Mouse (Mus musculus) spleen, adult 2 months (tissue): ENCODE results near the gene Neurod2. TPM values are rescaled to one million over a fixed set of nuclear protein-coding genes. Genes with fewer than 3 reads are reported as not detected.

Experiments
- DNase-seq, 2 experiments: peaks; one replicate each; pipeline versions ENCODE4 v3.0.0 to v3.0.0-alpha.2; 2012 to 2021; ENCODE audit warnings: low spot score in 2 of 2, low read depth in 1 of 2
- H3K27ac ChIP-seq: fragments of 200-500 bp; 2 replicates; pipeline ENCODE4 v1.5.1; 2012; ENCODE audit warnings: low read length, inconsistent platforms; ENCODE audit not compliant: insufficient read depth
- H3K27me3 ChIP-seq: fragments of 200-500 bp; 2 replicates; pipeline ENCODE4 v1.6.1; 2012; ENCODE audit warnings: mild to moderate bottlenecking, moderate library complexity, low read length, inconsistent platforms; ENCODE audit not compliant: control insufficient read depth, insufficient read depth
- H3K36me3 ChIP-seq: fragments of 200-500 bp; 2 replicates; pipeline ENCODE4 v1.6.1; 2012; ENCODE audit warnings: mild to moderate bottlenecking, low read length, inconsistent platforms; ENCODE audit not compliant: control insufficient read depth, insufficient read depth
- H3K4me1 ChIP-seq: fragments of 200-500 bp; 2 replicates; pipeline ENCODE4 v1.6.1; 2011; ENCODE audit warnings: inconsistent platforms; ENCODE audit not compliant: control insufficient read depth, insufficient read depth, insufficient read length
- H3K4me3 ChIP-seq: fragments of 200-500 bp; 2 replicates; pipeline ENCODE4 v1.5.1; 2011; ENCODE audit warnings: mild to moderate bottlenecking, inconsistent platforms; ENCODE audit not compliant: insufficient read depth, insufficient read length; ENCODE audit errors: extremely low read depth
- CTCF ChIP-seq: fragments of 200-500 bp; IDR thresholded peaks from 2 replicates; pipeline ENCODE4 v1.5.1; 2011; ENCODE audit warnings: mild to moderate bottlenecking, inconsistent platforms; ENCODE audit not compliant: insufficient read depth, insufficient read length, insufficient replicate concordance; ENCODE audit errors: extremely low read depth
- POLR2A ChIP-seq: fragments of 200-500 bp; IDR thresholded peaks from 2 replicates; pipeline ENCODE4 v1.6.1; 2011; ENCODE audit warnings: low read depth, low read length, inconsistent platforms
- WGBS: fragments of 180-500 bp; shearing (Covaris S2); methylation state at CpG from one replicate; pipeline ENCODE4 v1.1.7; 2018; 5-methylcytosine and 5-hydroxymethylcytosine counted together
- polyA plus RNA-seq: library from polyadenylated mRNA; depleted of rRNA; stranded (reverse); fragments of >200 nt; gene quantifications from 2 replicates; pipeline ENCODE4 v1.2.3, GENCODE M21; 2012

Gene Neurod2
- polyA plus RNA-seq, 1 experiment: not detected

- peaks cover 7% of the 10 kb centered on the region; the same call in 1 of the 2 replicates for H3K4me1 ChIP-seq
- no peaks in the 10 kb centered on the region for H3K36me3 ChIP-seq
- no peak overlapping the region for H3K4me3 ChIP-seq
- H3K27ac ChIP-seq: peak overlapping the region; percentile 50
- TF ChIP-seq POLR2A (no peak), CTCF (no peak)
- H3K27me3 ChIP-seq: no peaks in the 10 kb centered on the region
- DNase-seq: no peak
- WGBS: 52% methylated on average over 9 of the region's 9 CpGs
Measured at GRCm38 (mm10) chr11:98360866-98361521, 31.5 kb upstream of the Neurod2 start.

- Histone ChIP-seq H3K27me3 (no peaks in the 10 kb centered on the region), H3K27ac (peak within 1 kb of the TSS; percentile 94), H3K4me1 (peaks cover 9% of the 10 kb centered on the region; the same call in 1 of the 2 replicates), H3K36me3 (no peaks in the 10 kb centered on the region), H3K4me3 (peak within 1 kb of the TSS; percentile 82)
- DNase-seq: peak; percentile 82 to 90
- WGBS: under 1% methylated on average over 59 of the region's 60 CpGs
- no peak for TF ChIP-seq CTCF
- peak; percentile 68 for TF ChIP-seq POLR2A
Measured at GRCm38 (mm10) chr11:98358161-98359083, 29.0 kb upstream of the Neurod2 start, which contains the start of gene Stard3. TSS of gene Stard3 (plus strand) at chr11:98358368.

- H3K27me3 ChIP-seq: no peaks in the 10 kb centered on the region
- H3K27ac ChIP-seq: peak overlapping the region; percentile 68
- peak overlapping the region; percentile 64 for H3K4me3 ChIP-seq
- TF ChIP-seq CTCF: no peak
- TF ChIP-seq POLR2A: no peak
- H3K36me3 ChIP-seq: no peaks in the 10 kb centered on the region
- DNase-seq: no peak
- WGBS: 21% methylated on average over 13 of the region's 13 CpGs
- peaks cover 9% of the 10 kb centered on the region; the same call in 1 of the 2 replicates for H3K4me1 ChIP-seq
Measured at GRCm38 (mm10) chr11:98357396-98358160, 28.1 kb upstream of the Neurod2 start.

GRCm38 (mm10) chr11:98356625-98357394 is 27.4 kb upstream of the Neurod2 start:
- no peaks in the 10 kb centered on the region for H3K27me3 ChIP-seq
- no peak for TF ChIP-seq CTCF
- H3K27ac ChIP-seq: no peak overlapping the region
- H3K4me1 ChIP-seq: peaks cover 6% of the 10 kb centered on the region; the same call in 1 of the 2 replicates
- DNase-seq: no peak
- no peaks in the 10 kb centered on the region for H3K36me3 ChIP-seq
- H3K4me3 ChIP-seq: no peak overlapping the region
- 81% methylated on average over 7 of the region's 7 CpGs for WGBS

GRCm38 (mm10) chr11:98355732-98356299 is 26.4 kb upstream of the Neurod2 start:
- Histone ChIP-seq H3K4me1 (peaks cover 4% of the 10 kb centered on the region; the same call in 1 of the 2 replicates), H3K4me3 (no peak overlapping the region), H3K27me3 (no peaks in the 10 kb centered on the region), H3K27ac (no peak overlapping the region), H3K36me3 (no peaks in the 10 kb centered on the region)
- 8% methylated on average over 6 of the region's 6 CpGs for WGBS
- DNase-seq: peak in 1 of 2 experiments; percentile 42
- TF ChIP-seq CTCF: peak; percentile 27; the same call in 1 of the 2 replicates
- no peak for TF ChIP-seq POLR2A

GRCm38 (mm10) chr11:98354445-98354844 is 25.0 kb upstream of the Neurod2 start:
- H3K4me1 ChIP-seq: peaks cover 2% of the 10 kb centered on the region; the same call in 1 of the 2 replicates
- no peak overlapping the region for H3K27ac ChIP-seq
- peaks cover under 1% of the 10 kb centered on the region; the same call in 1 of the 2 replicates for H3K27me3 ChIP-seq
- no peak overlapping the region for H3K4me3 ChIP-seq
- 87% methylated on average over 14 of the region's 14 CpGs for WGBS
- no peak for TF ChIP-seq POLR2A
- TF ChIP-seq CTCF: no peak
- DNase-seq: no peak
- H3K36me3 ChIP-seq: no peaks in the 10 kb centered on the region
